Mouse (Mus musculus): ENCODE measurements around the gene Ppia.

- TF ChIP-seq CTCF (IDR thresholded peaks at IDR 0.05; ENCODE audit: low read depth, low read length) (no peak), GATA1 (IDR thresholded peaks at IDR 0.05; ENCODE audit: borderline replicate concordance, low read length) (no peak), GATA2 (IDR thresholded peaks at IDR 0.05; ENCODE audit: borderline replicate concordance, low read depth, low read length) (no peak)
Observed at GRCm38 (mm10) chr11:6445441-6445840, 30.2 kb downstream of the Ppia start.

Data from G1E (cell line).